Mouse (Mus musculus) heart, adult 9 months (tissue): ENCODE measurements around the gene 2310039H08Rik.

Experiments used
- DNase-seq, 2 experiments: peaks; one replicate each; pipeline ENCODE4 v3.0.0; 2022; ENCODE audit warnings: low spot score in 2 of 2

The 2310039H08Rik gene

GRCm38 (mm10) chr17:46809131-46809830, 36.8 kb downstream of the 2310039H08Rik start:
- peak; percentile 29 to 32 for DNase-seq

- DNase-seq: no peak
Observed at GRCm38 (mm10) chr17:46810672-46811071, 38.2 kb downstream of the 2310039H08Rik start.

GRCm38 (mm10) chr17:46812442-46812841, 40.0 kb downstream of the 2310039H08Rik start:
- DNase-seq: no peak

- DNase-seq: no peak
Observed at GRCm38 (mm10) chr17:46813637-46814036, 41.2 kb downstream of the 2310039H08Rik start.

GRCm38 (mm10) chr17:46814497-46814896, 42.1 kb downstream of the 2310039H08Rik start:
- no peak for DNase-seq

GRCm38 (mm10) chr17:46816306-46816705, 43.9 kb downstream of the 2310039H08Rik start:
- DNase-seq: no peak

GRCm38 (mm10) chr17:46817734-46818158, 45.3 kb downstream of the 2310039H08Rik start:
- no peak for DNase-seq

GRCm38 (mm10) chr17:46820628-46821027, 48.2 kb downstream of the 2310039H08Rik start:
- no peak for DNase-seq
